Mouse (Mus musculus) limb, embryonic 13.5 days (tissue): ENCODE data around the gene Disc1. TPM values are rescaled to one million over a fixed set of nuclear protein-coding genes. Genes with fewer than 3 reads are reported as not detected.

Experiments
- ATAC-seq: fragments of 200-750 bp; cut with Nextera tagmentation; 2 replicates; pipeline ENCODE4 v1.8.0; 2017; ENCODE audit warnings: low read depth, moderate number of reproducible peaks, moderate TSS enrichment; ENCODE audit not compliant: low FRiP score
- H3K27ac ChIP-seq: fragments of 300-500 bp; sonication (generic); 2 replicates; pipeline ENCODE4 v1.5.1; 2015; ENCODE audit warnings: inconsistent platforms, mild to moderate bottlenecking, moderate library complexity
- H3K27me3 ChIP-seq: fragments of 300-500 bp; sonication (generic); 2 replicates; pipeline ENCODE4 v1.6.1; 2015; ENCODE audit warnings: mild to moderate bottlenecking, inconsistent platforms
- H3K36me3 ChIP-seq: fragments of 300-500 bp; sonication (generic); 2 replicates; pipeline ENCODE4 v1.6.1; 2015; ENCODE audit warnings: inconsistent platforms, mild to moderate bottlenecking, moderate library complexity
- H3K4me1 ChIP-seq: fragments of 300-500 bp; sonication (generic); 2 replicates; pipeline ENCODE4 v1.6.1; 2015; ENCODE audit warnings: inconsistent platforms
- H3K4me2 ChIP-seq: fragments of 300-500 bp; sonication (generic); replicated peaks from 2 replicates; pipeline ENCODE4 v1.6.1; 2015; ENCODE audit warnings: inconsistent platforms, mild to moderate bottlenecking, moderate library complexity
- H3K4me3 ChIP-seq: fragments of 300-500 bp; sonication (generic); 2 replicates; pipeline ENCODE4 v1.5.1; 2015; ENCODE audit warnings: moderate library complexity, mild to moderate bottlenecking, inconsistent platforms
- H3K9ac ChIP-seq: fragments of 300-500 bp; sonication (generic); 2 replicates; pipeline ENCODE4 v1.6.1; 2015; ENCODE audit warnings: mild to moderate bottlenecking, inconsistent platforms
- H3K9me3 ChIP-seq: fragments of 300-500 bp; sonication (generic); 2 replicates; pipeline ENCODE4 v1.6.1; 2016; ENCODE audit warnings: inconsistent platforms
- WGBS: fragments of 180-500 bp; shearing (Covaris S2); methylation state at CpG from one replicate; pipeline ENCODE4 v1.1.7; 2015; 5-methylcytosine and 5-hydroxymethylcytosine counted together
- polyA plus RNA-seq: library from polyadenylated mRNA; unstranded; fragments of >200 nt; fragmentation: Nextera tagmentation; extraction: Ambion mirVana; gene quantifications from 2 replicates; pipeline ENCODE4 v1.2.1, GENCODE M21; 2015

Disc1 gene
- polyA plus RNA-seq, 1 experiment from 2014 or later: 2.9 TPM

DNA sequence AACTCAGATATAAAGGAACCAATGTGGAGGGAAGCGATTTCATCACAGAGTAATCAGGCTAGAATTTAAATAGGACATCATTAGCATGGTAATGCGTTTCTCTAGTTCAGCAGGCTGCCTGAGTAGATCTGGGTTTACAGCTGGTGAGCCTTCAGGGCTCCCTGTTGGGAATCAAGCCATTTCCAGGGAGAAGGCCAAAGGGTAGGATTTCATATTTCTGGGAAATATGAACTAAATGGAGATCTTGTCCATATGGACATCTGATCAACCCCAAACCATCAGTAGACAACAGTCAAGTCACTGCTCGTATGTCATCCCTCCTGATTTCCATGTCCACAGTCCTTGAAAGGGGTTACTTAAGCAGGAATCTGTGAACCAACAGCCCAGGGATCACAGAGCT lies 115.6 kb downstream of the Disc1 start:
- Histone ChIP-seq H3K9ac (no peak overlapping the region), H3K27ac (no peak overlapping the region), H3K9me3 (no peaks in the 10 kb centered on the region), H3K4me1 (no peaks in the 10 kb centered on the region), H3K36me3 (no peaks in the 10 kb centered on the region), H3K27me3 (peaks cover 21% of the 10 kb centered on the region), H3K4me2 (no peak overlapping the region), H3K4me3 (no peak overlapping the region)
- 46% methylated on average over 3 of the region's 3 CpGs for WGBS
- no peak for ATAC-seq

DNA sequence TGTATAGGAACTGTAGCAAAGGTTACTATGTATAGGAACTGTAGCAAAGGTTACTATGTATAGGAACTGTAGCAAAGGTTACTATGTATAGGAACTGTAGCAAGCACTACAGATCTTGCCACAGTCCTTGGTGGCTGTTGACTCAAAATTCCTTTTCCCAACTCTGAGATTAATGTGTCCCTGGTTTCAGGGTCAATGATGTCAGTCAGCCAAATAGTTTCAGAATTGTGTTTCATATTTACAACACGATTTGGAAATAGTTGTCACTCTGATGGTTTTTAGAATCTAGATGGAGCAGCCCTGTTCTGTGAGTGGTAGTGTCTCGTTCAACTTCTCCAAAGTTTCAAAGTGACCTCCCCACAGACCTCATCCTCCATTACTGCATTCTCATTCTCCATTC lies 117.5 kb downstream of the Disc1 start:
- H3K4me1 ChIP-seq: no peaks in the 10 kb centered on the region
- no peaks in the 10 kb centered on the region for H3K36me3 ChIP-seq
- WGBS: 78% methylated on average over 2 of the region's 2 CpGs
- H3K27me3 ChIP-seq: peaks cover 14% of the 10 kb centered on the region
- no peak overlapping the region for H3K9ac ChIP-seq
- no peak overlapping the region for H3K4me3 ChIP-seq
- no peaks in the 10 kb centered on the region for H3K9me3 ChIP-seq
- ATAC-seq: no peak
- no peak overlapping the region for H3K27ac ChIP-seq
- no peak overlapping the region for H3K4me2 ChIP-seq

DNA sequence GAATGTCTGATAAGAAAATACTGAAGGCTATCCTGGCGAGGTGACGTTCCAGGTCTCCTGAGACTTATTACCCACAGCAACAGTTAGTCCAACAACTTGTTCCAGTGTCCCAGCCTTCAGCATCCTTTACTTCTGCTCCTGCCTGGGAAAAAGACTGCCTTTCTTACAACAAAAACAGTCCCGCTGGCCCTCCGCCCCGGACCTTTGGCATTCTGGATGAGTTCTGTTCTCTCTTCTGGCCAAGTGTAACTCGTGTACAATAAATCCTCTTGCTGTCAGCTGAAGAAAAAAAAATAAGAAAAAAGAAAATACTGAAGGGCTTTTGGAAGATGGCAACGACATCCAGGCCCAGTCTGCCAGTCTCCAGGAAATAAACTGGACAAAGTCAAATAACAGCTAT lies 120.2 kb downstream of the Disc1 start:
- Histone ChIP-seq H3K4me2 (no peak overlapping the region), H3K27ac (no peak overlapping the region), H3K9ac (no peak overlapping the region), H3K27me3 (peaks cover 11% of the 10 kb centered on the region), H3K4me3 (no peak overlapping the region), H3K4me1 (no peaks in the 10 kb centered on the region), H3K36me3 (no peaks in the 10 kb centered on the region), H3K9me3 (no peaks in the 10 kb centered on the region)
- WGBS: 81% methylated on average over 7 of the region's 7 CpGs
- no peak for ATAC-seq

DNA sequence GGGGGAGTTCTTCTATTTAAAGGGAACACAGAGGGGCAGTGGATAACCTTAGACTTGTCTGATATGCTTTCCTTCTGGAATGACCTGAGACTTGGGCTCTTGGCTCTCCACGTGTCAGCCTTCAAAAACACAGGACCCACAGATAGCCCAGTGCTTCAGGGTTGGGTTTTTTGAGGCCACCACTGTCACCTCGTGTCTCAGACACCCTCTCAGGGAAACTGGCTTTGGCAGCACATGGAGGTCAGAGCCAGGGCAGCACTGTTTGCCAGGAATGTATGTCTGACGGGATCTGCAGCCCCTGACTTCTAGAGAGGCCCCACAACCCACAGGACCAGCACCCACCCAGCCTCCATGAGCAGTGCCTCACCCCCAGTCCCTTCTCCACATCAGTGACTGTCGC lies 120.9 kb downstream of the Disc1 start:
- Histone ChIP-seq H3K9ac (no peak overlapping the region), H3K4me3 (no peak overlapping the region), H3K27me3 (peaks cover 11% of the 10 kb centered on the region), H3K36me3 (no peaks in the 10 kb centered on the region), H3K27ac (no peak overlapping the region), H3K4me2 (no peak overlapping the region), H3K9me3 (no peaks in the 10 kb centered on the region), H3K4me1 (no peaks in the 10 kb centered on the region)
- WGBS: 52% methylated on average over 4 of the region's 4 CpGs
- ATAC-seq: no peak

DNA sequence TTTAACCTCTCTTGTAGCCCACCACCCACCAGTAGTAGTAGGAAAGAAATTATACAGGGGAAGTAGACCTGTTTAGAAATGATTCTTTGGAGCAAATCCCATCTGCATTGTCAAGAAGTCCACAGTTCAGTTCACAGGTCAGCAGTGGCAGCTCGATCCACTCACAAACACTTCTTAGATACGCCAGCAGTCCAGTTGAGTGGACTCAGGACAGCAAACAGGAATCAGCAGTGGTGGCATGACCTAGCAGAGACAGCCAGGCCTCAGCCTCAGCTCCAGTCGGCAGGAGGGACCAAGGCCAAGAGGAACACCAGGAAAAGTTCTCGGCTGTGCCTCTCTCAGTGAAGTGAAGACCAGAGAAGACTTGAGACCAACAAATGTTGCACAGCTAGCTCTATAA lies 121.7 kb downstream of the Disc1 start:
- peaks cover 11% of the 10 kb centered on the region for H3K27me3 ChIP-seq
- no peaks in the 10 kb centered on the region for H3K9me3 ChIP-seq
- ATAC-seq: no peak
- H3K9ac ChIP-seq: no peak overlapping the region
- H3K27ac ChIP-seq: no peak overlapping the region
- no peak overlapping the region for H3K4me2 ChIP-seq
- H3K36me3 ChIP-seq: no peaks in the 10 kb centered on the region
- no peaks in the 10 kb centered on the region for H3K4me1 ChIP-seq
- no peak overlapping the region for H3K4me3 ChIP-seq
- WGBS: 92% methylated on average over 4 of the region's 4 CpGs

DNA sequence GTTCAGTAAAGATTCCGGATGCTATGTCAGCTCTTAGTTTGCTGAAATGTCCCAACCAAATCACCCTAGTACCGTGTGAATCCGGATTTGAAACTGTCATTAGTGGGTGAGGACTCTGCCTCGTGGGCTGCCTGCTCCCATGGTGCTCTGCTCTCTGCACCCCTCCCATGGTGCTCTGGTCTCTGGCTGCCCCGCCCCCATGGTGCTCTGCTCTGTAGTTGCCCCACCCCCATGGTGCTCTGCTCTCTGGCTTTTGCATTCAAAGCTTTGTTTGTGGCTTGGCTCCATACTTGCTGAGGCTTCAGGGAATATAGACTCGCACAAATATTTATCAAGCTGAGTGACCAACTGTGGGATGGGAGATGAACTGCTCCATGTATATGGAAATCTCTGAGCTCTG lies 123.1 kb downstream of the Disc1 start:
- 78% methylated on average over 6 of the region's 6 CpGs for WGBS
- no peaks in the 10 kb centered on the region for H3K4me1 ChIP-seq
- H3K36me3 ChIP-seq: no peaks in the 10 kb centered on the region
- no peak overlapping the region for H3K4me2 ChIP-seq
- H3K9ac ChIP-seq: no peak overlapping the region
- H3K9me3 ChIP-seq: no peaks in the 10 kb centered on the region
- peaks cover 9% of the 10 kb centered on the region for H3K27me3 ChIP-seq
- no peak for ATAC-seq
- H3K4me3 ChIP-seq: no peak overlapping the region
- no peak overlapping the region for H3K27ac ChIP-seq

DNA sequence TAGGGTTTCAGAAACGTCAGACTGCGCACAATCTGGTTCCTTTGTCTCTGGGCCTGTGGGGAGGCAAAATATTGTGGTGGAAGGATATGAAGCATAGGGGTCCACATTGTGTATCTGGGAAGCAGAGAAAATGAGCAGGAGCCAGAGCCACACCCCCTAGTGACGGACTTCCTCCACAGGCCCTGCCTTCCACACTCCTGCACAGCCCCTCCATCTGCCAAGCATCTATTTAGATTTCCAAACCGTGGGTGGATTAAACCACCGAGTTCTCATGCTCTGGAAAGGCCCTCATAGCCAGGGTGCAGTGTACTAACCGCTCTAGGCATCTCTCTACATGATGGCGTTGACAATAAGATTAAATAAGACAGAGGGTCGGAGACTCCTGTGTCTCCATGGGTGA lies 124.0 kb downstream of the Disc1 start:
- H3K9me3 ChIP-seq: no peaks in the 10 kb centered on the region
- 78% methylated on average over 8 of the region's 8 CpGs for WGBS
- H3K36me3 ChIP-seq: no peaks in the 10 kb centered on the region
- H3K4me2 ChIP-seq: no peak overlapping the region
- H3K4me1 ChIP-seq: no peaks in the 10 kb centered on the region
- H3K27me3 ChIP-seq: peaks cover 5% of the 10 kb centered on the region; the same call in 1 of the 2 replicates
- H3K9ac ChIP-seq: no peak overlapping the region
- no peak overlapping the region for H3K27ac ChIP-seq
- ATAC-seq: no peak
- H3K4me3 ChIP-seq: no peak overlapping the region

DNA sequence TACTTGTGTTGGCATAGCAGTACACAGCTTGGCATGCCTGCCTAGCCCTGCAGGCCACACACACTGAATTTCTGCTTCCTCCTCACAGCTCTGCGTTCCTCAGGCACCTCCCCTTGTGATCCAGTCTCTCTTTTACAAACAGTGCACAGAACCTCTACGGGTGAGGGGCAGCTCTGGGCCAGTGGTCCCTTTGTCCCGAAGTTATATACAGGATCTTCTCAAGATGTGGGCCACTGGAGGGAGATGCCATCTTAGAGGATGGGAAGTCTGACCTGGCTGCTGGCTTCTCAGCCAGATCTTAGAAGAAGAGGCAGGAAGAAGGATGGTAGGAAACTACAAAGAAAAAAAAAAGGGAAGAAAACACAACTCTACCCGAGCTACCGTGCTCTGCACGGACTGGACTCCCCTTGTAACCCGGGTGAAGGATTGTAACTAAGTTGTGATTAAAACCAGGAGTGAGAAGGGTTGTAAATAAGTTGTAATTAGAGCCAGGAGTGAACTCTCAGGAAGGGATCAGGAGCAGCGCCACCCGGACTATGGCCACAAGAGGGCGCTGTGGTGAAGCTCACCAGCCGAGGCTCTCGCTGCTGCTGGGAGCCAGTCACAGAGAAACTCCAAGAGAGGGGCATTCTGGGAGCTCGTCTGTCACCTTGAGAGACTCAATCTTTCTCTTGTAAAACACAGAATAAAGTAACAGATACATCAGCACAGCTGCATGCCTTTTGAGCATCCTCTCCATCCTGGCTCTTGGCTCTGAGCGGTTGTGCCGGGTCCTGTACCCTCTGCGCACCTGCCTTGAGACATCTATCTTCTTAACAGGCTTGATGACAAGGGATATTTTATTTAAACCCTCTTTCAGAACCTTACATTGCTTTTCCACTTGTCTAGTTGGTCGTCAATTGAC lies 129.8 kb downstream of the Disc1 start:
- peak; percentile 41; the same call in 1 of the 2 replicates for ATAC-seq
- Histone ChIP-seq H3K27me3 (peaks cover 24% of the 10 kb centered on the region), H3K4me1 (peaks cover 17% of the 10 kb centered on the region), H3K9me3 (no peaks in the 10 kb centered on the region), H3K4me3 (no peak overlapping the region), H3K36me3 (no peaks in the 10 kb centered on the region), H3K9ac (0 out of 2 replicates have a peak overlapping the region, but pooled peaks have one; percentile 48), H3K4me2 (peak overlapping the region; percentile 36), H3K27ac (no peak overlapping the region)
- WGBS: 9% methylated on average over 17 of the region's 17 CpGs

DNA sequence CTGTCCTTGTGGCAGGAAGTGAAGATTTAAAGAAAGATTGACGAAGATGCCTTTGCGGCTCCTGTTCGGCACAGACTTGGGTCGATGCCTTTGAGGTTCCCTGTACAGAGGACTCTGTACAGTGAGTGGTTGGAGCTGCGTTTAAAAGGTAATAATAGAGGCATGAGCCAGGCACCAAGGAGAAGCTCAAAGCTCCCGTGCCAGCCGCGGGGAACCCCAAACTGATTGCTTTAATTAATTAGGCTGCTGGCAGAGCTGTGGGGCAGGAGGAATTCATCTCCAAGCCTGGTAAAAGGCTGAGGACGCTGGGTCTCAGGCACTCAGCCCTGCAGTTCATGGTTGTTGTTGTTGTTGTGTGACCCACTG lies 130.4 kb downstream of the Disc1 start:
- no peak overlapping the region for H3K27ac ChIP-seq
- WGBS: 37% methylated on average over 9 of the region's 9 CpGs
- no peak overlapping the region for H3K9ac ChIP-seq
- H3K4me3 ChIP-seq: no peak overlapping the region
- no peaks in the 10 kb centered on the region for H3K36me3 ChIP-seq
- H3K9me3 ChIP-seq: no peaks in the 10 kb centered on the region
- peak overlapping the region; percentile 27; the same call in 1 of the 2 replicates for H3K4me2 ChIP-seq
- peaks cover 28% of the 10 kb centered on the region for H3K27me3 ChIP-seq
- peaks cover 17% of the 10 kb centered on the region for H3K4me1 ChIP-seq
- no peak for ATAC-seq

DNA sequence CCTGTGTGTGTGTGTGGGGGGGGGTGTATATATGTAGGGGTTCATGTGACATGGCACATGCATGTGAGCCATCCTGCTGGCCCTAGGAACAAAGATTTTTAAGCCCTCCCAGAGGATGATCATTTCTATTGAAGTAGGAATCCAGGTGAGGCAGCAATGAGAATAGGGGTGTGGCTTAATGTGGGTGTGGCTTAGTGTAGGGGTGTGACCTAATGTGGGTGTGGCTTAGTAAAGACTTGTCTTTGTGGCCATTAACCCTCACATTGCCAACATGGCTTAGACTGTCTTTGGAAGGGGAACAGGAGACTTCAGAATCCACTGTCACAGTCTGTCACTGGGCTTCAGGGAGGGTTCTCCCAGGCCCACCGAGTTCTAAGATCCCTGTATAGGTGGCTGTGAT lies 130.9 kb downstream of the Disc1 start:
- no peak for ATAC-seq
- Histone ChIP-seq H3K4me1 (peaks cover 17% of the 10 kb centered on the region), H3K4me3 (no peak overlapping the region), H3K27me3 (peaks cover 28% of the 10 kb centered on the region), H3K27ac (no peak overlapping the region), H3K9me3 (no peaks in the 10 kb centered on the region), H3K36me3 (no peaks in the 10 kb centered on the region), H3K9ac (no peak overlapping the region), H3K4me2 (no peak overlapping the region)
- WGBS: 75% methylated on average over 1 of the region's 1 CpGs

DNA sequence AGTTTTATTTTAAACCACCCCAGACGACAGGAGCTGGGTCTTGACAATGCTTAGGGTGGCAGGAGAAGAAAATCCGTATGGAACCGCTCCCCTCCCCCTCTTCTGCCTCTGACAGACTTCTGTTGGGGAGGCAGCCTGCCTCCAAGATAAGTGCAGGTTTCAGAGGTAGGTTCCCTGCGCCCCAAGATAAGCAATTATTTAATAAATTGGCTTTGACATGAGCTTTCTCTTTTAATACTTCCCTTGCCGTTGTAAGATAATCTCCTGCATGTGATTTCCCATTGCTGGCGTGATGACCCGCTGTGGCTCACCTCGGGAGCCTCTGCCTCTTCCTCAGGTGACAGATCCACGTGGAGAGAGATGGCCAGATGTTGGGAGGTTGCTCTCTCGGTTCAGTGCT lies 133.0 kb downstream of the Disc1 start:
- Histone ChIP-seq H3K9ac (no peak overlapping the region), H3K27me3 (peaks cover 28% of the 10 kb centered on the region), H3K36me3 (no peaks in the 10 kb centered on the region), H3K4me2 (no peak overlapping the region), H3K4me3 (no peak overlapping the region), H3K9me3 (no peaks in the 10 kb centered on the region), H3K27ac (no peak overlapping the region), H3K4me1 (peaks cover 17% of the 10 kb centered on the region)
- 28% methylated on average over 10 of the region's 10 CpGs for WGBS
- no peak for ATAC-seq

DNA sequence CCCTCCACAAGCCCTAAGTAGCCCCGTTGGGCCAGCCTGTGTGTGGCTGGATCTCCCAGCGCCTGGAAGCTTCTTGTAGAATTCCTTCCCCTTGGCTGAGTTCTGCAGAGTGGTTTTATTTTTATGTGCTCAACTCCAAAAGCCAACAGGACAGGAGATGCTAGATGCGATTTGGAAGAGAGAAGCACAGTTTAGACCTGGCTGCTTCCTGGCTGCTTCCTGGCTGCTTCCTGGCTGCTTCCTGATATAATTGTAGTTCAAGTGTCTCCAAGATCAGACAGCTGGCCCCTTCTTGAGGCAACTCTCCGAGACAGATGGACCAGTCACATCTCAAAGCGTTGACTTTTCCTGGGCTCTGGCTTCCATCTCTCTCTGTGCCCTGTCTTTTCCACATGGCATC lies 139.7 kb downstream of the Disc1 start:
- ATAC-seq: no peak
- no peaks in the 10 kb centered on the region for H3K9me3 ChIP-seq
- H3K27ac ChIP-seq: no peak overlapping the region
- no peak overlapping the region for H3K9ac ChIP-seq
- no peak overlapping the region for H3K4me3 ChIP-seq
- peaks cover 24% of the 10 kb centered on the region for H3K4me1 ChIP-seq
- H3K36me3 ChIP-seq: no peaks in the 10 kb centered on the region
- 80% methylated on average over 5 of the region's 5 CpGs for WGBS
- H3K4me2 ChIP-seq: no peak overlapping the region
- H3K27me3 ChIP-seq: peaks cover 21% of the 10 kb centered on the region

DNA sequence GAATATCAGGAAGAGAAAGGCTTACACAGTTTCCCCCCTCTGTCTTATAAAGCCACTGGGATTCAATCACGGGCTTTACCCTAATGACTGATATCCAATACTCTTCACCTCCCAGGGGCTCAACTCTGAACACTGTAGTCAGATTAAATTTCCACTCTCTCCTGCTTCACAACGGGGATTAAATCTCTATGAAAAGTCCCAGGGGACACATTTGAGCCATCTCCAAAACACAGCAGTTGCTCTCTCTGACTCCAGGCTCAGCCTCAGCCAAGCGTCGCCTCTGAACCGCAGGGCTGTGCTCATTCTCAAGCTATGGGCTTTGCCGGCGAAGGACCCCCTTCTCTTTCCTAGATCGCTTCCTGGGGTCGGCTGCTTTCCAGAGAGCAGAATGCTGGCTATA lies 141.1 kb downstream of the Disc1 start:
- no peak overlapping the region for H3K4me3 ChIP-seq
- no peak for ATAC-seq
- no peaks in the 10 kb centered on the region for H3K36me3 ChIP-seq

More for the DNA sequence above, 141.1 kb downstream of the Disc1 start:
- no peaks in the 10 kb centered on the region for H3K9me3 ChIP-seq
- peaks cover 24% of the 10 kb centered on the region for H3K4me1 ChIP-seq
- no peak overlapping the region for H3K9ac ChIP-seq
- H3K27ac ChIP-seq: no peak overlapping the region
- no peak overlapping the region for H3K4me2 ChIP-seq
- H3K27me3 ChIP-seq: peaks cover 17% of the 10 kb centered on the region
- WGBS: 45% methylated on average over 9 of the region's 9 CpGs
